Mouse (Mus musculus) inflammation-experienced regulatory T-cells, adult 6 months (primary cell): ENCODE data around the gene Fmnl1. TPM values are rescaled to one million over a fixed set of nuclear protein-coding genes. Genes with fewer than 3 reads are reported as not detected.
A peak's percentile ranks its signal among the peaks of the same experiment; 100 is the strongest.

Experiments used
- ATAC-seq: one replicate; pipeline ENCODE4 v1.8.0; 2017
- polyA plus RNA-seq, 3 experiments: library from polyadenylated mRNA; unstranded; fragments of 100-300 nt; shearing (Covaris generic); gene quantifications; one replicate each; pipeline ENCODE4 v1.2.1; 2017

The Fmnl1 gene
- polyA plus RNA-seq, 3 experiments from 2014 or later: 52.9 to 64.4 (median 60.6) TPM

DNA sequence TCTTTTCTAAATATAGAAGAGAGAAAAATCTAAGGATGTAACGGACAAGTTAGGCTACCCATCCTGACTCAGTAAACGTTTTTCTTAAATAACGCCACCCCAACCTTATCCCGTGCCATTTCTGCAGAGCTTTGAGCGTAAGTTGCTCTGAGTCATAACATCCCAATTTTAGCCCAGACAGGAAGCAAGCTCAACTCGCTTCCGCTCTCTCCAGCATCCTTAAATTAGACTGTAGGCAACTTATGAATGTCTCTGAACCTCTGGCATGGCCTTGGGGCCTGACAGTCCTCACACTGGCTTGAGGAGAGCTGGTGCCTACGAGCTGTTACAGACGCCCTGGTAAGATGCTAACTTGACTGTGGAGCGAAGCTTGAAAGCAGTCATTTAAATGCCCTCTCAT, 52.5 kb downstream of the Fmnl1 start:
- ATAC-seq: no peak

DNA sequence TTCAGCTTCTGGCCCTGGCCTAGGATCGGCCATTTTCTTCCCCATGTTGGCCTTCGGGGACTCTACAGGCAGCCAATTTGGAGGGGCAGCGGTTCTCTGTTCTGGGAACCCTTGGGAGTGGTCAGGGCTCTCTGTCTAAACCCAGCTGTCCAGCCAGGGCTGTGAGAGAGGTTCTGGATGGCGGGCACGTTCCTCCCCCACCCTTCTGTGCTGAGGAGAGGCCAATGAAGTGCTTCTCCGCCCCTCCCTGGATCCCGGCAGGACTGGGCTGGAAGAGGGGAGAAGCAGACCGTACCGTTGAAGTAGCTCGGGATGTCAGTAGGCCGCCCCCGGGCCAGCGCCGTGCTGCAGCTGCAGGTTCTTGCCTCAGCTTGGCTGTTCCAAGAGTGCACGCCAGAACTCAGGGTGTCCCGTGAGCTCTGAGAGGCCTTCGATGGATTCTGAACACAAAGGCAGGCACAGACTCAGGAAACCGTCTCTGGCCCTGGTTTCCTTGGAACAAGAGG, 53.1 kb downstream of the Fmnl1 start:
- no peak for ATAC-seq

- ATAC-seq: no peak
Measured at GRCm38 (mm10) chr11:103229608-103230007, 58.7 kb downstream of the Fmnl1 start.

- ATAC-seq: no peak
Measured at GRCm38 (mm10) chr11:103230626-103231025, 59.7 kb downstream of the Fmnl1 start.

- ATAC-seq: no peak
Measured at GRCm38 (mm10) chr11:103231367-103231766, 60.5 kb downstream of the Fmnl1 start.

DNA sequence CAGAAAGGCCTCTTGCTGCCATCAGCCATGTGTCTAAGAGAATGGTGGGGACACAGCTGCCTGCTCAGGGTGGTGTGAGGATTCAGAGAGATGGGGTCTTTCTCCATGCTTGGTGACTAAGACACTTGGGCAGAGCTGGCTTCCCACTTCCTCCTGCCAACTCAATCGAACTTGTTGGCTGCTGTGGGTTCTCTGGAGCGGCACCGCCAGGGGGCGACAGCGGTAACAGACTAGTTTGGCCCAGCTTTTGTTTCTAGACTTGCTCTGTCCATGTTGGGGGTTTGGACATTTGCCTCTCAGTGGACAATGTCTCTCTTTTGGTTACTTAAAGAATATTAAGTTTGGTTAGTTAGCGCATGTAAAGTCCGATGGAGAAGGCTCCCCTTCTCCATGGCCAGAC, 62.1 kb downstream of the Fmnl1 start:
- ATAC-seq: peak; percentile 54

- ATAC-seq: no peak
Measured at GRCm38 (mm10) chr11:103234447-103234846, 63.5 kb downstream of the Fmnl1 start.

- no peak for ATAC-seq
Measured at GRCm38 (mm10) chr11:103235702-103236101, 64.8 kb downstream of the Fmnl1 start.

- no peak for ATAC-seq
Measured at GRCm38 (mm10) chr11:103236431-103236830, 65.5 kb downstream of the Fmnl1 start.

- ATAC-seq: no peak
Measured at GRCm38 (mm10) chr11:103236903-103237302, 66.0 kb downstream of the Fmnl1 start.

GRCm38 (mm10) chr11:103237757-103238156, 66.8 kb downstream of the Fmnl1 start:
- ATAC-seq: no peak

DNA sequence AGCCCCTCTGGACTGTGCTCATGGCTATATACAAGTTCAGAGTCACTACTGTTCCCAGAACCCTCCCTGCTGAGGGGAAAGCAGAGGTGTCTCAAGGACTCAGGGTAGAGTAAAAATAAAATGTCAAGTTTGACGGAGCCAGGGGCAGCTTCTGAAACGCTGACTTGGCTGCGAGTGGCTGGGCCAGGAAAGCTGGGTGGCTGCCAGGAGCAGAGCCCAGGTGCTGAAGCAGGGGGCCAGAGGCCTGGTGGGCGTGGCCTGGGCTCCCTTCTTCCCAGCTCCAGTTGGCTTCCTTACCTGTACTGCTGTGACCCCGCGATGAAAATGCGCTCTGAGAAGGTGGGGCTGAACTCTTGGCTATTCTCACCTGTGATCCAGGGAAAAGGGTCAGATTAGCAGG, 69.8 kb downstream of the Fmnl1 start:
- ATAC-seq: no peak

DNA sequence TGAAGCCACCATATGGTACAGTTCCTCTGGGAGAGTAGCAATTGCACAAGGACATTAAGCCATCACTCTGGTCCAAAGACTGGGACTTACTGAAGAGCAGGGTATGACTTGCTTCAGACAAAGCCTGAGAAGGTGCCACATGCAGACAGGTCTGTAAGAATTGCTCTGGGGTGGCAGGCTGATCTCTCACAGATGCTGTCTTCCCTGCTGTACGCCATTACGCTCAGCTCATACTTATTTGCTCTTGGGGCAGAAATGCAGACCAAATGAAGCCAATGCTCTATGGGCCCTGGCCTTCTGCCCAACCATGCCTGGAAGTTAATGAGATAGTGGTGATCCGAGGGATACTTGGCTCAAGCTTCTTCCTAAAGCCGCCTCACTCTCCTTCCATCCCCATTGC, 73.9 kb downstream of the Fmnl1 start:
- no peak for ATAC-seq

DNA sequence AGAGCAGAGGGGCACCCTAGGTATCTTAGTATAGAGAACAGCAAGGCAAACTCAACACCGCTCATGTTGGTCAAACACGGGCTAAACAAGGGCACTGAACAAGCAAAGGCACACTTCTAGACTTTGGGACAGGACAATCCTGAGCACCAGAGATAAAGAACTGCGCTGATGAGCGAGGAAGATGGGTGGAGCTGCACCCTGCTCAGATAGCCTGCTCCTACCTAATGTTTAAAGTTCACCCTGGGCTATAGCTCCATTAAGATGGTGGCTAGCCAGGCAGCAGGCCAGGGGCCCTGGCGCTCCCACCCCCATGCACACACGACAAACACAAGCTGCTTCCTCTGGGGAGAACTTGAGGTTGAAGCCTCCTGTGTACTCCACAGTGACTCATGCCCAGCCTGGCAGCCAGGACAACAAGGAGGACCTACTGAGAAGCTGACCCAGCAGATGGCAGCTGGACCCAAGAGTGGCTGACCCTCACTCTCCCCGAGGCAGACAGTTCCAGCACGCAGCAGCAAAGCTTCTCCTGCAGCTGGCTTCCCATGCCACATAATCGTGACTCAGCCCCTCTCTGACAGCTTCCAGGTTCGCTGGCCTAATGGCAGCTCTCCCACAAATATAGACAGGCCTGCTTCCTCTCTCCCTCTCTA, 75.3 kb downstream of the Fmnl1 start:
- no peak for ATAC-seq

DNA sequence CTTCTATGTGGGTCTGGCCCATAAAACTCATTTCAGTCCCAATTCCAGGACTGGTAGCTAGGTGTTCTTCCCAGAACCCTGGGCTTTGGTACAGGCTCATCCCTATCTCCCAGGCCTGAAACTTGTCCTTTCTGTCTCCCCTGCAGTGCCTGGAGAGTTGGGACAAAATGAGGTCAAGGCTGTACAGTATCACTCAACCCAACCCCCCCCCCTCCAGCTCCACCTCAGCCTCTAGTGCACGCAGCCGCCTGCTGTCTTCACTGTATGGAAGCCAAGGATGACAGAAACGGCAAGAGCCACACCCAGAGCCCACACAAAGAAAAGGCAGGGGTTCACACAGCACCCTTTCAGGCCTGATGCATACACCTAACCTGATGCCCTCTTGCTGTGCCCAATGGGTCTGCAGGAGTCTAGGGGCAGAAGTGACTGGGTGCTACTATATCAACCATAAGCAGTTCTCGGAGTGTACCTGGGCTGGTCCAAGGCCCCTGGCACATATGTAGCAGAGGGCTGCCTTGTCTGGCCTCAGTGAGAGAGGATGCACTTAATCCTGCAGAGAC, 75.9 kb downstream of the Fmnl1 start:
- no peak for ATAC-seq

- ATAC-seq: no peak
Measured at GRCm38 (mm10) chr11:103247504-103248177, 76.7 kb downstream of the Fmnl1 start.

Other genes with a start within 250 kb of the Fmnl1 start
- gene Kif18b, start 246.0 kb upstream of the Fmnl1 start, polyA plus RNA-seq: 1 to 10 TPM in 1 of 3 experiments, under 1 TPM in 2; 0.56 to 8.2 (median 0.61) TPM
- gene C1ql1, start 224.4 kb upstream of the Fmnl1 start, polyA plus RNA-seq: not detected
- gene Nmt1, start 142.9 kb upstream of the Fmnl1 start, polyA plus RNA-seq: 100 to 1,000 TPM in 2 of 3 experiments, 10 to 100 TPM in 1; 63.6 to 113 (median 106) TPM
- gene Dcakd, start 142.8 kb upstream of the Fmnl1 start, polyA plus RNA-seq: 10 to 100 TPM; 19.9 to 27.5 (median 25.4) TPM
- gene Plcd3, start 69.4 kb upstream of the Fmnl1 start, polyA plus RNA-seq: not detected
- 10 to 100 TPM; 21.5 to 28.5 (median 25.4) TPM for gene Acbd4, start 69.4 kb upstream of the Fmnl1 start, polyA plus RNA-seq
- gene Hexim1, start 54.9 kb upstream of the Fmnl1 start, polyA plus RNA-seq: 1 to 10 TPM; 3.0 to 3.7 (median 3.5) TPM
- 1 to 10 TPM in 2 of 3 experiments, under 1 TPM in 1; 0.44 to 2.1 (median 2.0) TPM for gene Hexim2, start 38.7 kb upstream of the Fmnl1 start, polyA plus RNA-seq
- not detected for gene 1700023F06Rik, start 37.5 kb downstream of the Fmnl1 start, polyA plus RNA-seq
- not detected for gene Spata32, start 47.3 kb downstream of the Fmnl1 start, polyA plus RNA-seq
- gene Map3k14, start 96.4 kb downstream of the Fmnl1 start, polyA plus RNA-seq: 10 to 100 TPM; 19.9 to 41.4 (median 31.4) TPM
- gene Arhgap27, start 192.6 kb downstream of the Fmnl1 start, polyA plus RNA-seq: 10 to 100 TPM; 22.2 to 27.8 (median 25.8) TPM
- 10 to 100 TPM in 2 of 3 experiments, 1 to 10 TPM in 1; 9.0 to 11.9 (median 10.0) TPM for gene Plekhm1, start 241.6 kb downstream of the Fmnl1 start, polyA plus RNA-seq